Mouse (Mus musculus) CH12.LX (cell line): ENCODE results near the gene Gabarapl2. TPM values are rescaled to one million over a fixed set of nuclear protein-coding genes. Genes with fewer than 3 reads are reported as not detected.

Experiments used
- DNase-seq: peaks from one replicate; pipeline ENCODE4 v3.0.0-alpha.2; 2013; ENCODE audit errors: extremely low read depth
- H3K27ac ChIP-seq: 2 replicates; pipeline ENCODE4 v1.5.1; 2012; ENCODE audit warnings: low read depth, mild to moderate bottlenecking, control low read depth, moderate library complexity; ENCODE audit not compliant: insufficient read depth
- H3K27me3 ChIP-seq: replicated peaks from 2 replicates; pipeline ENCODE3; 2012; ENCODE audit warnings: inconsistent platforms
- H3K36me3 ChIP-seq, 2 experiments: replicated peaks in 1 of 2; 2 replicates each; pipeline versions ENCODE3 to v1.6.1; 2012; ENCODE audit warnings: inconsistent platforms in 1 of 2, low read length in 1 of 2, mild to moderate bottlenecking in 1 of 2, mixed read lengths in 1 of 2, moderate library complexity in 1 of 2; ENCODE audit not compliant: control insufficient read depth in 1 of 2, insufficient read depth in 1 of 2
- H3K4me1 ChIP-seq, 2 experiments: 2 replicates each; pipeline ENCODE4 v1.6.1; 2012; ENCODE audit warnings: inconsistent platforms in 1 of 2, moderate library complexity in 1 of 2; ENCODE audit not compliant: insufficient read depth in 2 of 2, control insufficient read depth in 1 of 2
- H3K4me2 ChIP-seq: 2 replicates; pipeline ENCODE4 v1.6.1; 2012; ENCODE audit warnings: low read depth, mild to moderate bottlenecking, control low read depth; ENCODE audit not compliant: poor library complexity, insufficient read depth, severe bottlenecking
- H3K4me3 ChIP-seq, 3 experiments: fragments of 150-350 bp in 1 of 3; sonication (generic) in 1 of 3; replicated peaks in 1 of 3; 2 replicates each; pipeline versions ENCODE3 to v1.5.1; 2011 to 2012; ENCODE audit warnings: low read depth in 2 of 3, low read length in 2 of 3, mild to moderate bottlenecking in 2 of 3, moderate library complexity in 2 of 3, control low read depth in 1 of 3, improper control_type of control experiment in 1 of 3, inconsistent platforms in 1 of 3, mixed read lengths in 1 of 3; ENCODE audit not compliant: poor library complexity in 1 of 3
- H3K79me2 ChIP-seq: replicated peaks from 2 replicates; pipeline ENCODE4 v1.6.1; 2012; ENCODE audit warnings: mild to moderate bottlenecking, moderate library complexity; ENCODE audit not compliant: control insufficient read depth, poor library complexity, insufficient read depth, severe bottlenecking; ENCODE audit errors: extremely low read depth
- H3K9ac ChIP-seq: 2 replicates; pipeline ENCODE4 v1.6.1; 2012; ENCODE audit warnings: low read depth, mild to moderate bottlenecking, control low read depth, moderate library complexity; ENCODE audit not compliant: insufficient read depth
- H3K9me3 ChIP-seq: replicated peaks from 2 replicates; pipeline ENCODE3; 2012; ENCODE audit warnings: low read length, inconsistent platforms, mixed read lengths
- BHLHE40 ChIP-seq: IDR thresholded peaks from 2 replicates; pipeline ENCODE4 v1.6.1; 2011; ENCODE audit warnings: mild to moderate bottlenecking, low read depth, low read length, improper control_type of control experiment
- CHD1 ChIP-seq: IDR thresholded peaks from 2 replicates; pipeline ENCODE4 v1.6.1; 2012; ENCODE audit warnings: low read depth, low read length, improper control_type of control experiment, inconsistent platforms
- CTCF ChIP-seq, 2 experiments: IDR thresholded peaks in 1 of 2; conservative IDR thresholded peaks in 1 of 2; 2 replicates each; pipeline ENCODE4 v1.5.1; 2011 to 2012; ENCODE audit warnings: low read depth in 2 of 2, low read length in 2 of 2, improper control_type of control experiment in 1 of 2, inconsistent platforms in 1 of 2, mild to moderate bottlenecking in 1 of 2, moderate library complexity in 1 of 2
- E2F4 ChIP-seq: IDR thresholded peaks from 2 replicates; pipeline ENCODE4 v1.6.1; 2011; ENCODE audit warnings: low read depth, low read length, improper control_type of control experiment; ENCODE audit not compliant: insufficient replicate concordance
- ETS1 ChIP-seq: conservative IDR thresholded peaks from 2 replicates; pipeline ENCODE4 v1.6.1; 2012; ENCODE audit warnings: low read depth, mild to moderate bottlenecking, inconsistent platforms, low read length, improper control_type of control experiment, moderate library complexity
- GABPA ChIP-seq: IDR thresholded peaks from 2 replicates; pipeline ENCODE4 v1.6.1; 2012; ENCODE audit warnings: low read depth, low read length, improper control_type of control experiment, inconsistent platforms; ENCODE audit not compliant: insufficient replicate concordance
- HCFC1 ChIP-seq: IDR thresholded peaks from 2 replicates; pipeline ENCODE4 v1.6.1; 2012; ENCODE audit warnings: low read depth, mild to moderate bottlenecking, inconsistent platforms, low read length, improper control_type of control experiment
- JUN ChIP-seq: IDR thresholded peaks from 2 replicates; pipeline ENCODE4 v1.6.1; 2011; ENCODE audit warnings: low read depth, mild to moderate bottlenecking, low read length, improper control_type of control experiment, moderate library complexity; ENCODE audit not compliant: insufficient read depth
- KAT2A ChIP-seq: IDR thresholded peaks from 2 replicates; pipeline ENCODE4 v1.6.1; 2012; ENCODE audit warnings: low read length, improper control_type of control experiment, inconsistent platforms; ENCODE audit not compliant: insufficient replicate concordance
- MAFK ChIP-seq: IDR thresholded peaks from 2 replicates; pipeline ENCODE4 v1.6.1; 2011; ENCODE audit warnings: low read length, improper control_type of control experiment; ENCODE audit not compliant: insufficient replicate concordance
- MAZ ChIP-seq: IDR thresholded peaks from 2 replicates; pipeline ENCODE4 v1.6.1; 2012; ENCODE audit warnings: low read depth, mild to moderate bottlenecking, inconsistent platforms, low read length, improper control_type of control experiment, moderate library complexity
- MXI1 ChIP-seq: IDR thresholded peaks from 2 replicates; pipeline ENCODE4 v1.6.1; 2011; ENCODE audit warnings: mild to moderate bottlenecking, low read depth, low read length, improper control_type of control experiment
- NELFE ChIP-seq: IDR thresholded peaks from 2 replicates; pipeline ENCODE4 v1.6.1; 2011; ENCODE audit warnings: low read depth, low read length, improper control_type of control experiment
- NRF1 ChIP-seq: IDR thresholded peaks from 2 replicates; pipeline ENCODE4 v1.6.1; 2014; ENCODE audit warnings: low read depth, mild to moderate bottlenecking, inconsistent platforms, low read length, improper control_type of control experiment, moderate library complexity
- PAX5 ChIP-seq: IDR thresholded peaks from 2 replicates; pipeline ENCODE4 v1.6.1; 2012; ENCODE audit warnings: low read length, inconsistent platforms, mixed read lengths
- POLR2A ChIP-seq: IDR thresholded peaks from 2 replicates; pipeline ENCODE4 v1.6.1; 2011; ENCODE audit warnings: low read depth, mild to moderate bottlenecking, improper control_type of control experiment, low read length
- POLR2AphosphoS2 ChIP-seq: IDR thresholded peaks from 2 replicates; pipeline ENCODE4 v1.6.1; 2011; ENCODE audit warnings: low read depth, low read length, improper control_type of control experiment
- RCOR1 ChIP-seq: conservative IDR thresholded peaks from 2 replicates; pipeline ENCODE4 v1.6.1; 2012; ENCODE audit warnings: low read depth, mild to moderate bottlenecking, inconsistent platforms, low read length, improper control_type of control experiment
- SMC3 ChIP-seq: IDR thresholded peaks from 2 replicates; pipeline ENCODE4 v1.6.1; 2011; ENCODE audit warnings: low read depth, low read length, improper control_type of control experiment
- TBP ChIP-seq: conservative IDR thresholded peaks from 2 replicates; pipeline ENCODE4 v1.6.1; 2011; ENCODE audit warnings: low read depth, low read length, improper control_type of control experiment
- TCF12 ChIP-seq: IDR thresholded peaks from 2 replicates; pipeline ENCODE4 v1.6.1; 2014; ENCODE audit warnings: low read depth, mild to moderate bottlenecking, inconsistent platforms, low read length, improper control_type of control experiment
- USF1 ChIP-seq: IDR thresholded peaks from 2 replicates; pipeline ENCODE4 v1.6.1; 2014; ENCODE audit warnings: low read depth, mild to moderate bottlenecking, inconsistent platforms, low read length, improper control_type of control experiment
- USF2 ChIP-seq: conservative IDR thresholded peaks from 2 replicates; pipeline ENCODE4 v1.6.1; 2011; ENCODE audit warnings: low read depth, low read length, improper control_type of control experiment
- ZC3H11A ChIP-seq: IDR thresholded peaks from 2 replicates; pipeline ENCODE4 v1.6.1; 2012; ENCODE audit warnings: low read depth, mild to moderate bottlenecking, inconsistent platforms, low read length, improper control_type of control experiment
- ZKSCAN1 ChIP-seq: IDR thresholded peaks from 2 replicates; pipeline ENCODE4 v1.6.1; 2012; ENCODE audit warnings: low read depth, inconsistent platforms, low read length, improper control_type of control experiment, borderline replicate concordance
- ZNF384 ChIP-seq: IDR thresholded peaks from 2 replicates; pipeline ENCODE4 v1.6.1; 2012; ENCODE audit warnings: low read depth, low read length, improper control_type of control experiment, inconsistent platforms
- dilution Hi-C: fragments of 300-500 bp; cut with MboI; formaldehyde crosslinking; loops from 2 replicates; pipeline ENCODE4 v1.14.3; 2020; ENCODE audit warnings: low sequenced_read_pairs; ENCODE audit not compliant: extremely low pct_unique_long_range_greater_than_20kb, extremely low pct_ligation_motif_present
- in situ Hi-C: fragments of 300-500 bp; cut with MboI; formaldehyde crosslinking; loops from 3 replicates; pipeline ENCODE4 v1.14.3; 2019; ENCODE audit warnings: low sequenced_read_pairs, low pct_ligation_motif_present, low pct_unique_long_range_greater_than_20kb, mixed read lengths
- polyA plus RNA-seq: library from polyadenylated mRNA; unstranded; fragments of >175 nt; gene quantifications from 2 replicates; pipeline ENCODE4 v1.2.1, GENCODE M21; 2012; ENCODE audit warnings: low read depth; ENCODE audit not compliant: insufficient read length
- total RNA-seq, 2 experiments: library from RNA; depleted of rRNA; stranded (reverse); fragments of 300-350 nt in 1 of 2; fragments of >200 nt in 1 of 2; gene quantifications; 2 replicates each; pipeline ENCODE4 v1.2.3; 2012 to 2014

Gabarapl2 gene
- total and polyA plus RNA-seq, 3 experiments: 29.8 to 61.0 (median 42.1) TPM

DNA sequence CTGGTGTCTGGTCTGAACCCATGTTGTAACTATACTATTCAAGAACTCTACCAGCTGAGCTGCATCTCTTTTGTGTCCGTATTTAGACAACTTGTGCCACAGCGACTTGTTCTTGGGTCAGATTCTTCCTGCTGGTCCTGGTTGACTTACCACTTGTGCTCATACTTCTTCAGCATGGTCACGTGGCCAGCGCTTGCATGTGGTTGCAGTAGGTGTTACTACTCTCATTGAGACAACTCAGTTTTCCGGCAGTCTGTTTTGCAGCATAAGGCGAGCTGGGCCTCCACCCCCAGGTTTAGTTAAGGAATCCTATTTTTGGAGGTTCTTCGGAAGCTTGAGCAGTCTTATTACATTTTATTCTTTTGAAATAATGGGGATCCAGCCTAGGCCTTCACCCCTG, 10.8 kb downstream of the Gabarapl2 start:
- Histone ChIP-seq H3K4me3 (no peak overlapping the region), H3K27ac (no peak overlapping the region)
- TF ChIP-seq TBP (no peak), CHD1 (no peak), BHLHE40 (no peak)
- TF ChIP-seq, all 38 proteins: peak for 0
- in situ Hi-C loops (no loop called here), dilution Hi-C loops (no loop called here)
- H3K4me1 ChIP-seq: peaks cover 11 to 48% of the 10 kb centered on the region in 2 experiments
- no peaks in the 10 kb centered on the region for H3K79me2 ChIP-seq
- H3K36me3 ChIP-seq: peaks cover 51 to 73% of the 10 kb centered on the region in 2 experiments
- no peaks in the 10 kb centered on the region for H3K27me3 ChIP-seq
- no peak overlapping the region for H3K4me2 ChIP-seq
- H3K9me3 ChIP-seq: no peaks in the 10 kb centered on the region
- DNase-seq: no peak
- H3K9ac ChIP-seq: no peak overlapping the region

DNA sequence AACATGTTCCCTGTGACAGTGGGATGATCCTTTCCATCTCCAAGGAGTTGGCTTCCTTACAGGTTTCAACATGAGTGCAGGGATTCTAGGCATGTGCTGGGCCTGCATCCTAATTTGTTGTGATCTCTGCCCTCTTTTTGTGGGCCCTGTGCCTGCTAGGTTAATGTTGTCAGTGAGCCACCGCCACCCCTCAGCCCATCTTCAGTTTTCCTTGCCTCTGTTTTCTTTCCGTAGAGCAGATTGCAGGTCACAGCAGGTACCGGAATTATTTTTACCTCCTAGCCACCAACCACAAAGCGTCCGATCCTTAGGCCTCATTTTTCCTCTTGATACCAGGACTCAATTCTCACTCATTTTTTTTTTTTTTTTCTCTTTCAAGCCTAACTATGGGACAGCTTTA, 11.4 kb downstream of the Gabarapl2 start:
- Histone ChIP-seq H3K9me3 (no peaks in the 10 kb centered on the region), H3K36me3 (peaks cover 54 to 76% of the 10 kb centered on the region in 2 experiments), H3K27ac (no peak overlapping the region), H3K4me2 (no peak overlapping the region), H3K4me1 (peaks cover 11 to 46% of the 10 kb centered on the region in 2 experiments), H3K4me3 (no peak overlapping the region), H3K9ac (no peak overlapping the region), H3K27me3 (no peaks in the 10 kb centered on the region), H3K79me2 (no peaks in the 10 kb centered on the region; the same call in 1 of the 2 replicates)
- dilution Hi-C loops: no loop called here
- no peak for DNase-seq
- in situ Hi-C loops: no loop called here
- TF ChIP-seq CTCF (conservative IDR thresholded peaks at IDR 0.05 in 1 of 2, IDR thresholded peaks at IDR 0.05 in 1 of 2; ENCODE audit: low read depth in 2 of 2, low read length in 2 of 2) (no peak), MAZ (no peak), POLR2AphosphoS2 (no peak), PAX5 (no peak), ZNF384 (no peak), TCF12 (no peak), NRF1 (no peak), NELFE (no peak), RCOR1 (no peak), ETS1 (no peak)

DNA sequence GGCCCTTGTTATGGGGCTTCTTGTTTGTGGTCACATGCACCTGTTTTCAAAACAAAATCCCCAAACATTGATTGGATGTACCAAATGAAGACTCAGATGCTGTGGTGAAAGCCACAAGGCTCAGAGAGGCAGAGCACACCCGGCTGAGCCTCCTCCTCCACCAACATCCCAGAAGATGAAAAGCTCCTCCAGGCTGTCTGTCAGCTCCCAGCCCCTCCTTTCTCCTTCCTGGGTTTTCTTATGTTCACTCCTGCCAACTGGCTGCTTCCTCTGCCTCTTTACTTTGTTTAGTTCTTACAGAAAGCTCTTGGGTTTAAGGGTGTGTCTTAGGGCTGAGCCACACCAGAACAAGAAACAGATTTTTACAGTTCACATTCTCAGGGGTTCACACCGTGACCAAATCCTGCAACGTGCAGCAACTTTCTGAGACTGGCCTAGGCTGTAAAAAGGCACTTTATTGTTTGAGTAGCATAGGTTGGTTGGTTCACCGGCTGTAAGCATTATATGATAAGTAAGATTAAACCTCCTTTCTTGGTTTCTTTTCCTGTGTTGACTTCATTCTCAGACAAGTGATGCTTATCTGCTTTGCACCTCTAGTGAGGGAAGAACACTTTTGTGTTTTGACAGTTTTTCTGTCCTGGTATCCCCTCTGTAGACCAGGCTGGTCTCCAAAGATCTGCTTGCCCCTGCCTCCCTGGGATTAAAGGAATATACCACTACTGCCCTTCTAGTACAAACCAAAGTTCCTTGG, 14.5 kb downstream of the Gabarapl2 start:
- no peak for DNase-seq
- Histone ChIP-seq H3K79me2 (no peaks in the 10 kb centered on the region; the same call in 1 of the 2 replicates), H3K4me3 (no peak overlapping the region), H3K36me3 (peaks cover 53 to 80% of the 10 kb centered on the region in 2 experiments), H3K9me3 (no peaks in the 10 kb centered on the region), H3K4me1 (peaks cover 0 to 23% of the 10 kb centered on the region in 2 experiments; a peak in 3 of 4 replicates), H3K27ac (no peak overlapping the region), H3K4me2 (no peak overlapping the region), H3K9ac (no peak overlapping the region), H3K27me3 (no peaks in the 10 kb centered on the region)
- in situ Hi-C loops (no loop called here), dilution Hi-C loops (no loop called here)
- no peak for TF ChIP-seq GABPA
- TF ChIP-seq MAFK: no peak
- TF ChIP-seq POLR2A: no peak
- TF ChIP-seq MXI1: no peak
- no peak for TF ChIP-seq USF1
- no peak for TF ChIP-seq ZC3H11A
- TF ChIP-seq SMC3: no peak
- TF ChIP-seq KAT2A: no peak
- no peak for TF ChIP-seq MAZ
- no peak for TF ChIP-seq NRF1
- TF ChIP-seq JUN: no peak
- TF ChIP-seq HCFC1: no peak
- TF ChIP-seq ZKSCAN1: no peak
- no peak for TF ChIP-seq E2F4
- no peak for TF ChIP-seq USF2
